In genomic region chr19:36701366-36701765, GRCm38 (mm10) we compare ENCODE assay signal across 17 mouse cellular contexts. TPM values are rescaled to one million over a fixed set of nuclear protein-coding genes. Genes with fewer than 3 reads are reported as not detected.
DNase-seq lines count a peak whose midpoint lies in the region; ATAC-seq and TF ChIP-seq lines count a peak whose summit lies in the region.
"Had no signal": no experiment of that assay in that cellular context is flagged by ENCODE, and none has a peak within 500 bp of the region (broad histone marks: within the 10 kb centered on the region; RNA-seq: fewer than 3 reads in every experiment).

No protein-coding gene starts in this region.

- no peaks in the 10 kb centered on the region for H3K36me3 ChIP-seq in heart, embryonic 12.5 days
- no peaks in the 10 kb centered on the region for H3K36me3 ChIP-seq in limb, embryonic 14.5 days (ENCODE audit: control insufficient read depth, insufficient read depth, low read length)
- H3K36me3 ChIP-seq in limb, embryonic 10.5 days: no peaks in the 10 kb centered on the region
- H3K36me3 ChIP-seq in intestine, embryonic 15.5 days: no peaks in the 10 kb centered on the region

- no peaks in the 10 kb centered on the region for H3K9me3 ChIP-seq in heart, embryonic 12.5 days (replicated peaks)
- H3K9me3 ChIP-seq in limb, embryonic 14.5 days (ENCODE audit: control insufficient read depth, low read length): no peaks in the 10 kb centered on the region
- H3K9me3 ChIP-seq in limb, embryonic 10.5 days (replicated peaks): no peaks in the 10 kb centered on the region
- no peaks in the 10 kb centered on the region for H3K9me3 ChIP-seq in intestine, embryonic 15.5 days

- WGBS in heart, embryonic 12.5 days: 55% methylated on average over 3 of the region's 3 CpGs
- WGBS in limb, embryonic 14.5 days: 70% methylated on average over 3 of the region's 3 CpGs
- WGBS in limb, embryonic 10.5 days: 75% methylated on average over 3 of the region's 3 CpGs
- 48% methylated on average over 3 of the region's 3 CpGs for WGBS in intestine, embryonic 15.5 days

- H3K4me2 ChIP-seq in heart, embryonic 12.5 days: no peak overlapping the region
- H3K4me2 ChIP-seq in limb, embryonic 14.5 days (replicated peaks; ENCODE audit: low read depth, low read length, severe bottlenecking): no peak overlapping the region
- H3K4me2 ChIP-seq in intestine, embryonic 15.5 days (replicated peaks): no peak overlapping the region

- peak overlapping the region; percentile 25 for H3K27ac ChIP-seq in heart, embryonic 12.5 days (ENCODE audit: poor library complexity, severe bottlenecking)
- peak overlapping the region; percentile 44; the same call in 1 of the 2 replicates for H3K27ac ChIP-seq in limb, embryonic 14.5 days (replicated peaks; ENCODE audit: low read depth, low read length)
- H3K27ac ChIP-seq in limb, embryonic 10.5 days: no peak overlapping the region
- H3K27ac ChIP-seq in intestine, embryonic 15.5 days: peak overlapping the region; percentile 73

- CTCF ChIA-PET in Patski (lab: Charles Lee): no interaction called here

- no peaks in the 10 kb centered on the region for H3K27me3 ChIP-seq in heart, embryonic 12.5 days (replicated peaks)
- no peaks in the 10 kb centered on the region for H3K27me3 ChIP-seq in limb, embryonic 14.5 days (ENCODE audit: control insufficient read depth, insufficient read depth, low read length)
- no peaks in the 10 kb centered on the region for H3K27me3 ChIP-seq in limb, embryonic 10.5 days (ENCODE audit: low read depth, poor library complexity, severe bottlenecking)
- H3K27me3 ChIP-seq in Patski: no peaks in the 10 kb centered on the region
- H3K27me3 ChIP-seq in intestine, embryonic 15.5 days (replicated peaks): no peaks in the 10 kb centered on the region

- no peak overlapping the region for H3K4me3 ChIP-seq in heart, embryonic 12.5 days
- no peak overlapping the region for H3K4me3 ChIP-seq in limb, embryonic 14.5 days (replicated peaks; ENCODE audit: low read length)
- H3K4me3 ChIP-seq in limb, embryonic 10.5 days: no peak overlapping the region
- H3K4me3 ChIP-seq in intestine, embryonic 15.5 days (replicated peaks): no peak overlapping the region

- DNase-seq in heart, adult 18-20 months: no peak
- DNase-seq in limb, embryonic 14.5 days (ENCODE audit: low spot score): peak; percentile 59
- DNase-seq in limb, embryonic 10.5 days (ENCODE audit: low spot score): no peak
- DNase-seq in Patski (ENCODE audit: low read depth, low spot score): peak; percentile 31
- no peak for DNase-seq in right cerebral cortex, postnatal 10 days (ENCODE audit: low spot score in 2 of 2)
- DNase-seq in gastrocnemius, postnatal 36 days: no peak
- DNase-seq: adrenal gland, postnatal 10 days; cerebellum, adult 11 months; kidney, adult 18-20 months; right cerebral cortex, postnatal 14 days had no signal

- in situ Hi-C loops in Patski (cut with MboI; ENCODE audit: low pct_unique_long_range_greater_than_20kb): no loop called here

- POLR2A ChIA-PET in Patski (lab: Charles Lee): no interaction called here

- TF ChIP-seq CTCF in Patski (IDR thresholded peaks at IDR 0.05): no peak

- TF ChIP-seq POLR2A in limb, embryonic 14.5 days (IDR thresholded peaks at IDR 0.05; ENCODE audit: borderline replicate concordance, extremely low read depth, insufficient read depth, insufficient read length): no peak

- ATAC-seq in heart, embryonic 12.5 days (ENCODE audit: insufficient number of reproducible peaks, low FRiP score): no peak
- no peak for ATAC-seq in limb, embryonic 14.5 days (ENCODE audit: low FRiP score, low read depth)
- no peak for ATAC-seq in Patski
- no peak for ATAC-seq in intestine, embryonic 15.5 days
- ATAC-seq: CD4-positive, CD25-positive, alpha-beta regulatory T cell, adult 4 months; forebrain, embryonic 16.5 days; midbrain, embryonic 16.5 days had no signal

- peaks cover 57% of the 10 kb centered on the region for H3K4me1 ChIP-seq in heart, embryonic 12.5 days (replicated peaks)
- peaks cover 28% of the 10 kb centered on the region for H3K4me1 ChIP-seq in limb, embryonic 14.5 days (ENCODE audit: control insufficient read depth, insufficient read depth, low read length)
- no peaks in the 10 kb centered on the region for H3K4me1 ChIP-seq in limb, embryonic 10.5 days
- H3K4me1 ChIP-seq in intestine, embryonic 15.5 days (replicated peaks): peaks cover 19% of the 10 kb centered on the region

- H3K9ac ChIP-seq in heart, embryonic 12.5 days: 0 out of 2 replicates have a peak overlapping the region, but pooled peaks have one; percentile 13
- H3K9ac ChIP-seq in limb, embryonic 14.5 days (ENCODE audit: low read depth, low read length, severe bottlenecking): no peak overlapping the region
- no peak overlapping the region for H3K9ac ChIP-seq in intestine, embryonic 15.5 days

- intact Hi-C loops in gastrocnemius, postnatal 36 days (cut with DNase I): no loop called here

RNA-seq across cellular contexts. Expression of gene Ppp1r3c, which starts 35.1 kb away (rescaled TPM):
- 53.3 and 55.1 TPM in 2 replicates for polyA plus RNA-seq in heart, embryonic 12.5 days (2016; fragmentation: Nextera tagmentation; extraction: Ambion mirVana)
- 100 to 1,000 TPM; 159 to 201 TPM for total RNA-seq in heart, adult 18-20 months (2021)
- polyA plus RNA-seq in limb, embryonic 14.5 days (2012; rRNA removed): 10.5 and 12.6 TPM in 2 replicates
- 16.4 and 19.0 TPM in 2 replicates for polyA plus RNA-seq in limb, embryonic 14.5 days (2014; fragmentation: Nextera tagmentation; extraction: Ambion mirVana)
- polyA plus RNA-seq in limb, embryonic 10.5 days (2016; fragmentation: Nextera tagmentation; extraction: Ambion mirVana): 1.2 and 1.8 TPM in 2 replicates
- 0.08 TPM for polyA plus RNA-seq in Patski (2021)
- 11.3 and 11.4 TPM in 2 replicates for polyA plus RNA-seq in intestine, embryonic 15.5 days (2015; fragmentation: Nextera tagmentation; extraction: Ambion mirVana)
- 100 to 1,000 TPM; 226 to 705 TPM for total RNA-seq in gastrocnemius, postnatal 36 days (2021)
- total RNA-seq: granulocyte monocyte progenitor cell, adult 5-6 weeks; neutrophil, adult 5-6 weeks had no signal
- polyA plus RNA-seq: CD4-positive, CD25-positive, alpha-beta regulatory T cell, adult 4 months had no signal

Comparison
In these comparisons a context has a peak if more than half of its experiments do, and no peak if none do; other contexts are left out.
1. DNase-seq: peak in limb, embryonic 14.5 days (single experiment) and Patski (single experiment); none in heart, adult 18-20 months (0 of 2), limb, embryonic 10.5 days (single experiment), right cerebral cortex, postnatal 10 days (0 of 2) and gastrocnemius, postnatal 36 days (0 of 2).